Mouse (Mus musculus) thymus, adult 2 months (tissue): ENCODE measurements around the gene Cramp1l.

Experiments used
- CTCF ChIP-seq: fragments of 200-500 bp; IDR thresholded peaks from 2 replicates; pipeline ENCODE4 v1.5.1; 2012; ENCODE audit warnings: mild to moderate bottlenecking, control low read depth, low read length, moderate library complexity, borderline replicate concordance; ENCODE audit not compliant: control insufficient read depth, poor library complexity, insufficient read depth; ENCODE audit errors: extremely low read depth
- POLR2A ChIP-seq: fragments of 200-500 bp; IDR thresholded peaks from 2 replicates; pipeline ENCODE4 v1.6.1; 2012; ENCODE audit warnings: mild to moderate bottlenecking, low read length, control low read depth, moderate library complexity; ENCODE audit not compliant: control insufficient read depth, poor library complexity, insufficient read depth; ENCODE audit errors: extremely low read depth

DNA sequence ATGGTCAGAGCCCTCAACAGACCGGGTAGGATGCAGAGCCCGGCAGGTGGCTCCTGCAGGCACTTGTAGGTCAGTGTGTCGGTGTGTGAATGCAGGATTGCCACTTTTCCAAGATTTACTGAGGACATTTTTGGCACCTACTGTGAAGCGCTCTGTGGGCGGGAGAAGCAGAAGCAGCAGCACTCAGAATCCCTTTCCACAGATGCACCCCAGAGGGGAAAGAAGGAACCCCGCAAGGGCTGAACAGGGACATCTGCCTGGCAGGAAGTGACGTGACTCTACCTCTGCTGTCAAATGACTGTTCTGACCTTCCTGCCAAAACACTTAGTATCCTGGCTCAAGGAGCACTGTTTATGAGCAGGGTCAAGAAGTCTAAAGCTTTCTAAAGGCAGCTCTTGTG, 72.6 kb downstream of the Cramp1l start:
- TF ChIP-seq CTCF, result no peak
- TF ChIP-seq POLR2A, result no peak
